Mouse (Mus musculus) layer of hippocampus, adult 2 months (tissue): ENCODE measurements at regions not wholly inside any gene's neighbourhood (a gene's known extent, or its start where the extent isn't known, plus 50 kb on each side); places are given as distances from the start of the nearest gene placed in this dataset.
"Not testable (repeated sequence)": the region's sequence is repeated elsewhere in the genome, so short reads cannot be mapped to it uniquely, and the experiment has no call there.

ENCODE experiments used
- DNase-seq, 2 experiments: peaks; one replicate each; pipeline ENCODE4 v3.0.0; 2022; ENCODE audit warnings: low spot score in 2 of 2
- H3K27ac ChIP-seq: fragments of 200-600 bp; 2 replicates; pipeline ENCODE4 v1.8.1; 2022
- H3K4me3 ChIP-seq: fragments of 200-600 bp; 2 replicates; pipeline ENCODE4 v1.8.1; 2022; ENCODE audit warnings: mild to moderate bottlenecking
- CTCF ChIP-seq: fragments of 200-600 bp; conservative IDR thresholded peaks from 2 replicates; pipeline ENCODE4 v1.8.1; 2022; ENCODE audit warnings: antibody characterized with exemption, mild to moderate bottlenecking, moderate library complexity

DNA sequence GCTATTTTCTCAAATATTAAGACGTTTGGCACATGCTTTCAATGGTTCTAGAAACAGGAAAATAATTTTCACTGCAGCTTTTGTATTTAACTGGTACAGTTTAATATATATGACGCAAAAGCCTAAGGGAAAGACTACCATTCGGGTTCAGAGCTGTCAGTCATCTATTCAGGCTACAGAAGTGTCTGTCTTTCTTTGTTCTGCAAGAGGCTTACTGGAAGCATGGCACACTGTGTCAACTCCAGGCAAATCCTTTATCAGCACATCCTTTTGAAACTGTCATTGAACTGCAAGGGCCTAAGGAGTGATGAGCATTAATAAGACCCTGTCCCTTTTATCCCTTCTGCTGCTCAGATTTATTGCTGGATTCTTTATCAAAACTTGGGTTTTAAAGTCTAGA is 303.8 kb upstream of the Gm5152 start:
- H3K27ac ChIP-seq, DNase-seq, H3K4me3 ChIP-seq: not testable (repeated sequence)

DNA sequence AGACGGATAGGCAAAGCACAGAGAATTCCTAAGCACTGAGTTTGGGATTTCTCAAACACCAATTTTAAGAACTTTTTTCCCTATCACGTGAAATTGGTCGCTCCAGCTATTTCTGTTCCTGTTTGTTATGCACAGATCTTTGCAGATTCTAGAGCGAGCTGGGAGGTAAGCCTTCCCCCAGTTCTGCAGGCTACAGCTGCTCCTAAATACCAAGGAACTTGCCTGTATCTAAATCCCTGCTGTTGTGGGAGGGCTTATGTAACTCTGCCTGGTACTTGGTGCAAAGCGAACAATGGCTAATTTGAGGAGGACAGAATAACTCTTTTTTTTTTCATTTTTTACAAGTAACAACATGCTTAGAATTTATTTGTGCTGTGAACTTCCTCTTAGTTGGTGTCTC is 316.0 kb upstream of the Gm5152 start:
- Histone ChIP-seq H3K27ac (peak overlapping the region; percentile 77), H3K4me3 (no peak overlapping the region)
- no peak for TF ChIP-seq CTCF
- peak; percentile 62 to 82 for DNase-seq

DNA sequence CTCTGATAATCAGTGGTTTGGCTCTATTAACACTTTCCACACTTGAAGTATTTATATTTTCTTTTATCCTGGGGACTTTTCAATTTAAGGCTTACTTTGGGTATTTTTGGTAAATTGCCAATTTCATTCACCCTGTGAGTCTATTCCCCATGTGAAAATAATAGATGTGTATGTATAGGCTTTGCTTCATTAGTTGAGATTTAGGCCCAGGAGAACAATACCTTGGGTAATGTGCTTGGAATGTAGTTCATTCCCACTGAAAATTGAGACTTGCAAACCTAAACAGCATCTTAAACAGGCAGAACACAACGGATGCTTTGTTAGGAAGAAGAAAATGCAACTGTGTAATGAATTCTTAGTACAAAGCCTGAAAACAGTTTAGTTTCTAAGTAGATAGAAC is 346.1 kb upstream of the Gm5152 start:
- TF ChIP-seq CTCF = no peak

DNA sequence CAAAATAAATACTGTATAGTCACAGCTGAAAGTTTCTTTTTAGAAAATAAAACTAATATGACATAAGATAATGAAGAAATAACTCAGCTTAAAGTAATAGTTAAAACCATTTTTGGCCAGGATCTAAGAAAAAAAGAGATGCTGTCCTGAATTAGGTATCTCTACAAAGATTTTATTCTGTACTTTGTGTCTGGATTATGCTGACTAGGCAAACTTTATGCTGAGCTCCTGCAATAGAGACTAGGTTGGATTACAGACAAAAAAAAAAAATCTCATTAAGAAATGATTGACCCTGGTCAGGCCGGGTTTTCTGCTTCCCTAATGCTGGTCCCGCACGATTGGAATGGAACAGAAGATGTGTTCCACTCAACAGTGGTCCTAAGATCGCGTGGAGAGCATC is 346.8 kb upstream of the Gm8871 start:
- no peak overlapping the region for H3K4me3 ChIP-seq
- H3K27ac ChIP-seq = no peak overlapping the region
- no peak for DNase-seq
- TF ChIP-seq CTCF = no peak

More for the DNA sequence above, 346.1 kb upstream of the Gm5152 start:
- H3K27ac ChIP-seq = no peak overlapping the region
- DNase-seq = no peak
- no peak overlapping the region for H3K4me3 ChIP-seq

DNA sequence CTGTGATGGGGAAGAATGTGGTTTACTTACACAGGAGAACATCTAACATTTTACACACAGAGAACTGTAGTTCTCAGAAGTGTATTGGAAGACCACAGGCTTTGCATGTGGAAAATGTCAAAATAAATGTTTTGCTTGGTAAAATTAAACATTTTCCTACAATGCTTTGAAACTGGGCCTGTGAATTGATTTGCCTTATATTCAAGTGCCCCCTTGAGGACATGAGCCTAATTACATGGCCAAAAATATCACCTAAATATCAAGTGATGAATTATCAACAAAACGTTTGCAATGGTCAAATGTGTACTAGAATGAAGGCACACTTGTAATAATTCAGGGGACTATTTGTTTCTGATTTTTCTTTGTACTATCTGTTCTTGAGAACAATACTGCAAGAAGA is 314.4 kb upstream of the Gm8871 start:
- Histone ChIP-seq H3K27ac (no peak overlapping the region), H3K4me3 (no peak overlapping the region)
- TF ChIP-seq CTCF = peak; percentile 92
- peak; percentile 9 to 64 for DNase-seq

DNA sequence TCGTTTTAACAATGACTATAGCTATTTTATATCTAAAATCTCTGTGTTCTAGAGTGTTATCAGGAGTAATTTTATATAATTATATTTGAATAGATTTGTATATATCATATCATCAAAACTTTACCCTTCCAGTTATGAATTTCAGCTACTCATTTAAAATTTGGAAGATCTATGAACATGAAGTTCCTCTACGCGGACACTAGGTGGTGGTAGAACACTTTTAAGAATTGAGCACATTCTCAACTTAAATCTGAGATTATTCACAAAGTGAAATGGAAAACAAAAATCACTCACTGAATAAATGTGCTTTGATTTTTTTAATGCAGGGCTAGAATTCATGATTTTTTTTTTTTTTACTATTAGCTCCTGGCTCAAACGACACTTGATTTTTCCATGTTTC is 299.5 kb upstream of the Gm8871 start:
- TF ChIP-seq CTCF = peak; percentile 87
- no peak overlapping the region for H3K4me3 ChIP-seq
- DNase-seq = no peak

DNA sequence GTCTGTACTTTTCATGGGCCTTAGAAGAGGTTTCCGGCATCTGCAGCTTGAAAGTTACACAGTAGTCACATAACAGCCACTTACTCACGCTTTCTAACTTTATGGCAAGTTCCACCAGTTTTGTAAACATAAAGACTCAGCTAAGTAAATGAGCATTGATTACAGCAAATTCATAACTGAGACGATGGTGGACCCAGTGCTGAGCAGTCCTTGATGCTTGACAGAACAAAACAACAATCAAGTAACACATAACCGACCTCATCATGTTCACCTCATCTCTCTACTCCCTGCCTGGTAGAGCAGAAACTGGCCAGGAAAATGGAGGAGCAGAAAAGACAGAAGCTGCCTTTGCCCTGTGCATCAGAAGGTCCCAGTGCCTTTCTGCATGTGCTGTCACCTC is 284.3 kb upstream of the Gm8871 start:
- TF ChIP-seq CTCF = no peak
- no peak overlapping the region for H3K27ac ChIP-seq

More for the DNA sequence above, 299.5 kb upstream of the Gm8871 start:
- no peak overlapping the region for H3K27ac ChIP-seq

DNA sequence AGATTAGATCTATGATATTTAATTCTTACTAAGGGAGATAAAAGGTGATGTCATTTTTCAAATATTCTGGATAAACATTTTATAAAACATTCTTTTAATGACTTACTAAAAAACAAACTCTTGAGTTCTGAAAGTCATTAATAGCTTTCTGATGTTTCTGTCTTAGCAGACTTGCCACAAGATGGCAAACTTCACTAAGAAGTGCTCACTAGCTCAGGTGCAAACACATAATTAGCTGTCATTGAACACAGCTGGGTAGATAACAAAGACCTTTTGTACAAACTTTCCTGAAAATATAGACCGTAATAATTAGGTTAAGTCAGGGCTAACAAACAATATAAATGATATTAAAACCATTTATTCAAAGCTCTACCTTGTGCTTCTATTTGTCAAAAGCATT is 273.4 kb upstream of the Gm8871 start:
- H3K4me3 ChIP-seq = no peak overlapping the region
- no peak overlapping the region for H3K27ac ChIP-seq
- DNase-seq = peak in 1 of 2 experiments; percentile 4
- TF ChIP-seq CTCF = peak; percentile 74

More for the DNA sequence above, 284.3 kb upstream of the Gm8871 start:
- DNase-seq = no peak
- H3K4me3 ChIP-seq = no peak overlapping the region

DNA sequence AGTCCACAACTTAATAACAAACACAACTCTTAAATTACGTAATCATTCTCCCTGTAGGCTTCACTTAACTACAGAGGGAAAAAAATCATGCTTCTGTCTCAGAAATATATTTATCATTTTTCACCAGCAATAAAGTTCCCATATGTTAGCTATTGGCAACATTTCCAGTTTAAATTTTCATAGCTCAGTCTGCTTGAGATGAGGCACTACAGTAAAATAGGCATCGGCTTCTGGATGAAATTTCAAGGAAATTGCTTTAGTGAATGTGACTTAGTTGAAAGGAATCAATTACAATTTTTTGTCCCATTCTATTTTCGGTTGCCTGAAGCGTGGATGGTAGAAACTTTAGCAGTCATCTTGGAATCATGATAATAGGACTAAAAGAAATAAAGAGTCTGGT is 262.1 kb upstream of the Gm8871 start:
- no peak overlapping the region for H3K4me3 ChIP-seq
- no peak for TF ChIP-seq CTCF
- H3K27ac ChIP-seq = no peak overlapping the region
- DNase-seq = peak in 1 of 2 experiments; percentile 8

DNA sequence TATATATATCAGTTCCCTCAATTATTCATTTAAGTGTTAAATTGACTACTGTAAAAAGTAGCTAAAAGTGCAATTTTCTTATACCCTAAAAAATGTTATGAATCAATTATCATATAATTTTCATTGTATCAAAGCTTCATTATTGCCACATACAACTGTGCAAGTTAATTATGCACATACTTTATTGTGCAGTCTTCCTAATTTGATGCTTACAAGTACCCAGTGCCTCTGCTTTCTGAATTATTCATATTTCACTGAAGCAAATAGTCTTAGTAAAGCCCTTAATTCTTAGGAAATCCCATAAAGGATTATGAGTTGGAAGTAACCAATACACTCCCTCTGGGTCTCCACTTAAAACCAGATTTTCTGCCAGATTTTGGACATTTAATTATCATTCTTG is 220.5 kb upstream of the Gm8871 start:
- Histone ChIP-seq H3K27ac (no peak overlapping the region), H3K4me3 (no peak overlapping the region)
- TF ChIP-seq CTCF = no peak
- DNase-seq = no peak

DNA sequence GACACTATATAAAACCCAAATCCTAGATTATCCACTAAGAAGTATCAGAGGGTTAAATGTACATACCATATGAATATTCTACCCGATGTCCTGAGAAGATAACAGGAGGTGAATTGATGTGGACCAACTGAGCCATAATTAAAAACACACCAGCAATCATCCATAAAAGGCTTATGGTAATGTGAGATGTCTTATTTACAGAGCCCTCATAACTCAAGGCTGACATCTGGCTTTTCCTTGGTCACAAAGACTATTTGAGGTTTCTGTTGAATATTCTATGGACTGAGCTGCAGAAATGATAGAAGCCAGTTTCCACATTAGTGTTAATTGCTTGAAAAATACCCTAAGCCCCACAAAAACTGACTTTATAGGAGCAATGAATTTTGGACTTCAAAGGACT is 198.1 kb upstream of the Gm8871 start:
- no peak for DNase-seq
- H3K4me3 ChIP-seq = no peak overlapping the region
- H3K27ac ChIP-seq = no peak overlapping the region
- TF ChIP-seq CTCF = no peak

DNA sequence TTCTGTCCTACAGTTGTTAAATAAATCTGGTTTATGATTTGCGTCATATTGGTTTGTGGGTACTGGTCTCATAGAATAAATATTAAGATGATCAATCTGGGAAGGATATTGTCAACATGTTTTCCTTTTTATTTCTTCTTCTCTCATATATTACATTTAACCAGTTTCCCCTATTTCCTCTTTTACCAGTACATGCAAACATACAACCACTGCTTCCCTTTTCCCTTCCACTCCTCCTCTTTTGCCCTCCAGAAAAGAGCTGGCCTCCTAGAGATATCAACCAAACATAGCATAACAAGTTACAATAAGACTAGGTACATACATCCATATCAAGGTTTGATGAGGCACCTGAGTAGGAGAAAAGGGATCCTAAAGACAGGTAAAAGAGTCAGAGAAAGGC is 180.1 kb upstream of the Gm8871 start:
- H3K4me3 ChIP-seq = no peak overlapping the region
- TF ChIP-seq CTCF = no peak
- no peak for DNase-seq
- no peak overlapping the region for H3K27ac ChIP-seq
